Mouse (Mus musculus) CD4-positive, CD25-positive, alpha-beta regulatory T cell, adult 2 months (primary cell): ENCODE data around the gene Rps6ka2.

ENCODE experiments used
- DNase-seq: peaks from one replicate; pipeline ENCODE4 v3.0.0-alpha.2; 2012; ENCODE audit warnings: low read depth, low spot score

Rps6ka2 gene

GRCm38 (mm10) chr17:7219044-7219718 lies 49.3 kb downstream of the Rps6ka2 start:
- peak; percentile 29 for DNase-seq

GRCm38 (mm10) chr17:7221310-7221709 lies 51.4 kb downstream of the Rps6ka2 start:
- DNase-seq: no peak

DNA sequence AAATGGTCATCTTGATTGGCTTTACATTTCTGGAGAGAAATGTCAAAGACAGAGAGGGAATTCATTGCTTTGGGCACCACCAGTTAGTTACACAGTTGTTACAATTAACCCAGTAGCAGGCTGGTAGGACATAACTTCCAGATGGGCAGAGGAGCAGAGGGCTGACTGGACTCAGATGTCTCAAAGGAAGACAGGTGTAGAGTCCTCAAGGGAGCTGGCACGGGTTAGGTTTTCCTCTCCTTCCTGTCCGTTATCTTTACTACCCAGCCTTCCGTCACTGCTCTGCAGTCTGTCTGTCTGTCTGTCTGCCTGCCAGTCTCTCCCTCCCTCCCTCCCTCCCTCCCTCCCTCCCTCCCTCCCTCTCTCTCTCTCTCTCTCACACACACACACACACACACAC lies 52.3 kb downstream of the Rps6ka2 start:
- no peak for DNase-seq

DNA sequence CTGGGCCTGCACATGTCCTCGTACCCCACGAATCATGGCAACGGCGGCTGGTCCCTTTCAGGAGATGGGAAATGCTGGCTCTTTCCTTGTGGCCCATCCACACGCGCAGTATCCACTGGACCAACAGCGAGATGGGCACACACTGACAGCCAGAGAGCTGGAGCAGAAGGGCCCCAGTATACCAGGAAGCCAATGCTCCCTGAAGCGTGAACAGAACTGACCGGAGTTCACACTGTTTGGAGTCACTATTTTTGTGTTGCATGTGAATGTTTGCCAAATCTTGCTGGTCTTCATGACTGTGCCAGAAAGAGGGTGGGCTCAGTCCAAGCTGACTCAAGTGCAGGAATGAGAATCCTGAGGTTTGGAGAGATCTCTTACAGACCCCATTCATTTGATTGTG lies 58.6 kb downstream of the Rps6ka2 start:
- no peak for DNase-seq

DNA sequence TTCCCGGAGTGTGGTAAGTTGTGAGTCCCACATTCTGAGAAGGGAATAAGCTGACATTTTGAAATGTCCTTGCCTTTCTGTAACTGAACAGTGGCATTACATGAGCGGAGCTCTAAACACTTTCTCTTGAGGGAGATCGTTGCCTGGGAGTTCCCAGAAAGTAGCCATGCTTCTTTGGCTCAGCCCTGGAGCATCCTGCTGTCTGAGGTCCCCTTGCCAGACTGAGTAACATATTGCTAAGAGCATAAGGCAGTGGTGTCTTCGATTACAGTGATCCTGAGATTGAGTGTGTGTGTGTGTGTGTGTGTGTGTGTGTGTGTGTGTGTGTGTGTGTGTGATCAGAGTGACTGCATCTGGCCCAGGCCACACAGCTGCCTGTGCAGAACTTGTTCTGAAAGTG lies 61.4 kb downstream of the Rps6ka2 start:
- DNase-seq: no peak

- DNase-seq: no peak
These were observed 61.9 kb downstream of the Rps6ka2 start for GRCm38 (mm10) chr17:7231790-7232189.

DNA sequence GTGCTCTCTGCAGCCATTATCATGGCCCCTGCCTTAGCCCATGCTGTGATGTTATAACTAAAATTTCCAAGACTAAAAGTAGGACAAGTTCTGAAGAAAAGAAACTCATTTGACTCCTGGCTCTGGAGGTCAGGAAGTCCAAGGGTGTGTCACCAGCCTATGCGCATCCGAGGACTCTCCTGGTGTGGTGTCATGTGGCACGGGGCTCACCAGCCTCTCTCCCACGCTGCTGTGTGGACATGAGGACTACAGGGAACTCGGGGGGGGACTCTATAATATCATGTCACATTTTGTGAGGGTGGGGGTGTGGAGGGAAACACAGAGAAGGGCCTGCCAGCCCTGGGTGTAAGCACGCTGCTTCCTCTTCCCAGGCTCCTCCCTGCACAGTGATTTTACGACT lies 62.5 kb downstream of the Rps6ka2 start:
- no peak for DNase-seq

DNA sequence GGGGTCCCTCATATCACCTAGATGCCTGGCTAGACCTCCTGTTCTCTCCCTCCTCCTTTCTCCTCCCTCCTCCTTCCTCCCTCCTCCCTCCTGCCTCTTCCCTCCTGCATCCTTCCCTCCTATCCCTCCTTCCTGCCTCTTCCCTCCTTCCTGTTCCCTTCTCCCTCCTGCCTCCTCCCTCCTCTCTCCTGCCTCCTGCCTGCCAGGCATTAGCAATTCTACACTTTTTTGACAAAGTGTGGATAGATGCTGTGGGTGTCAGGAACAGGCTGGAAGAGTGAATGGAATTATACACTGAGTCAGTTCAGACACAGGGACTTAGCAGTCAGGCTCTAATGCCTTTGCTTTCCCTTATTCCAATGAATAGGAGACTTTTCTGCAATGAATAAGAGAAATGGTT lies 63.3 kb downstream of the Rps6ka2 start:
- DNase-seq: no peak

DNA sequence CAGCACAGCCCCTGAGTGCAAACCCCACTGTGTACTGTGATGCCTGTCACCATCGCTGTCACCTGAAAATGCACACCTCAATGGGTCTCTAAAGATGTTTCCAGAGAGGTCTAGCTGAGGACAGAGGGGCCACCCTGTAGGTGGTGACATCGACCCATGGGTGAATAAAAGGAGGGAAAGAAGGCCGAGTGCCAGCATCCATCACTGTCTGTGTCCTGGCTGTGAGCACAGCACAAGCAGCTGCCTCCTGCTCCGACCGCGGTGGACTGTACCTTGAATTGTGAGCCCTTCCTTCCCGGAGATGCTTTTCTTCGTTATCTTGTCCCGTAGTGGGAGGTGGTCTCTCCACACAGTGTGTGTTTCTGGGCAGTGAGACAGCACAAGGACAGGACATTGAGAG lies 67.8 kb downstream of the Rps6ka2 start:
- no peak for DNase-seq

GRCm38 (mm10) chr17:7238766-7239165 lies 68.9 kb downstream of the Rps6ka2 start:
- DNase-seq: peak; percentile 22

DNA sequence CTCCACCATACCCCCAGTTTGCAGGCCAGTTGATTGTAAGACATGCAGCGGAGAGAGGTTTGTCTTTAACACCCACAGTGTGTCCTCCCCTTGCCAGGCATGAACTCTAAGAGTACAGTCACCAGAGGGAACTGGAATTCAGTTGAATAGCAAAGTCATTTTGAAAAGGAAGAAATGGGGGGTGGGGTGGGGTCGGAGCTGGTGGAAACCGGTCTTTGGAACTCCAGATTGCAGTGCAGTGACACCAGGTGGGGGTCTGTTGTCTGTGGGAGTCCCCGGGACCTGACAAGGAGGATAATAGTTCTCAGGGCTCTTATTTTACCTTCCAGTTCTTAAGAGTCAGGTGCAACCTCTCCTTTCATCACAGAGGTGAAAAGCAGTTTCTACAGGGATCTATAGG lies 70.6 kb downstream of the Rps6ka2 start:
- no peak for DNase-seq

GRCm38 (mm10) chr17:7245078-7245477 lies 75.2 kb downstream of the Rps6ka2 start:
- DNase-seq: no peak

DNA sequence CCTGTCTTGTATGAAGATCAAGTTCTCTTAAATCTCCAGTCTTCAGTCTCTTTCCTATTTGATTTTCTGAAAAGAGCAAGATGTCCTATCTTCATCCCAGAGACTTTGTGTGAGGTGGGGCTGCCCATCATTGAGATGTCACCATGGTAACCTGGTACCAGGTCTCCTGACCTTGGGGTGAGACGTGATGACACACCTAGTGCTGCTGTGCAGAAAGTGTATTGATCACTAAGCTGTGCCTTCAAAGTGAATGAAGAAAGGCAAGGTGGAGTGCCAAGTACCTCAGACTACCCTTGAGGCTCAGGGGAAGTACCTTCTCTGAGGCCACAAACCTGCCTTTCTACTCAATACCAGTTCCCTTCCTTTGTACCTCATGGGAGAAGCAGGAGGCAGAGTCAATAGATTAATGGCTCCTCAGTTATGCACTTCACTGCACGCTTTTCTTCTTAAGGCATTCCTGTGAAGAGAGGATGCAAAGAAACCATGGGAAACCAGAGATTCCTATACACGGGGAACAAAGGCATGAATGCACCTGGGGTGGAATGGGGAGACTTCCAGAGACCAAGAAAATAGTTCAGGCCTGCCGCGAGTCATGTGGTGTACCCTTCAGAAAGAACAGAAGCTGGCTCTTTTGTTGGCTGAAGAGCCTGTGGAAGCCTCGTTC lies 77.1 kb downstream of the Rps6ka2 start:
- no peak for DNase-seq

DNA sequence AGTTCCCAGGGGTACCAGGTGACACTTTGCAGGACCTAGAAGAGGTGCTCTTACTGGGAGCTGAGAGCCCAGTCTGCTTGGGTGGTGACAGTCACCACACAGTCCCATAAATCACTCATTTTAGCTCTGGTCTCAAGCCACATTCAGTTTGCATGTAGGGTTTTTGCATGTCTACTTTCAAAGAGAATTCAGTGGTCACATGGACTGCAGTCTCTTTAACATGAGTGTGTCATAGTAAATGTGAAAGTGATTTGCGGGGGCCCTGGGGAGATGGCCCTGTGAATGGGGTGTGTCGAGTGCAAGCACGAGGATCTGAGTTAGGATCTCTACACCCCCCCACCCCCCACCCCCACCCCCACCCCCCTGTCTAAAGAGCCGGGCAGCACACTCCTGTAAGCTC lies 80.5 kb downstream of the Rps6ka2 start:
- no peak for DNase-seq

DNA sequence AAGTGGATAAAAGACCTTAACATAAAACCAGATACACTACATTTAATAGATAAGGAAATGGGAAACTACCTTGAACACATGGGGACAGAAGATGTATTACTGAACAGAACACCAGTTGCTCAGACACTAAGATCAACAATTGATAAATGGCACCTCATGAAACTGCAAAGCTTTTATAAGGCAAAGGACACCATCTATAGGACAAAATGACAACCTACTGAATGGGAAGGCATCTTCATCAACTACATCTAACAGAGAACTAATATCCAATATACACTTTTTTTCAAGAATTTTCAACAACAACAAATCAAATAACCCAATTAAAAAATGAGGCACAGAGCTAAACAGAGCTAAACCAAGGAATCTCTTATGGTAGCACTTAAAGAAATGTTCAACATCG lies 87.3 kb downstream of the Rps6ka2 start:
- DNase-seq: peak; percentile 14

- no peak for DNase-seq
These were observed 88.9 kb downstream of the Rps6ka2 start for GRCm38 (mm10) chr17:7258748-7259359.

DNA sequence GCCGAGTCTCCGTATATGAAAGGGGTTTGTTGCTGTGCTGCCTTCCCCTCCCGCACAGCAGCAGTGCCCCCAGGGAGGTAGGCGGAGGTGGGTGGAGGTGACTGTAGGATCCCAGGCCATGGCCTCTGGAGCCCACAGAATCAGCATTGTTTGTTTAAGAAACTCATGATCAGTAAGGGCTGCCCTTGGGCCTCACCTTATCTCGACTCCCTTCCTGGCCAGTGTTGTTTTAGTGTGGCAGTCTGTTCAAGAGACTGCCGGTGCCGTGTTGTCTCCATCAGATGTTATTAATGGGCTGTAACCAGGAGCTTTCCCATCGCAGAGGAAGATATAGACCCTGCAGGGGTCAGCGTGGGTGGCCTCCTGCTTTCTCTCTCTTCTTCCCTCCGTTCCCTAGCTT lies 90.4 kb downstream of the Rps6ka2 start:
- DNase-seq: no peak

DNA sequence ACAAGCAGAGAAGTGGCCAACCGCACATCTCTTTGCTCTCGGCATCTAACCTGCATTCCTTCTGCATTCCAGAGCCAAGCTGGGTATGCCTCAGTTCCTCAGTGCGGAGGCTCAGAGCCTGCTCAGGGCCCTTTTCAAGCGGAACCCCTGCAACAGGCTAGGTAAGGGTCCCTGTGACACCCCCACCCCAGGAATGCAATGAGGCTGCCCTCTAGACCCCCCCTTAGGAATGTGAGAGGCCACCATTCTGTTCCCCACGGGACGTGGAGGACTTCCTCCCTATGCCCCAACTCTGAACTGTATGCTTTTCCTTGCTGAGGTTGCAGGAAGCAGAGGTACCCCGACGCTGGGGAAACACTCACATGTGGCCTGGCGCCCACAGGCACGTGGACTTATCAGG lies 92.1 kb downstream of the Rps6ka2 start:
- no peak for DNase-seq

GRCm38 (mm10) chr17:7262620-7263019 lies 92.7 kb downstream of the Rps6ka2 start:
- DNase-seq: no peak

- no peak for DNase-seq
These were observed 94.7 kb downstream of the Rps6ka2 start for GRCm38 (mm10) chr17:7264610-7265009.

DNA sequence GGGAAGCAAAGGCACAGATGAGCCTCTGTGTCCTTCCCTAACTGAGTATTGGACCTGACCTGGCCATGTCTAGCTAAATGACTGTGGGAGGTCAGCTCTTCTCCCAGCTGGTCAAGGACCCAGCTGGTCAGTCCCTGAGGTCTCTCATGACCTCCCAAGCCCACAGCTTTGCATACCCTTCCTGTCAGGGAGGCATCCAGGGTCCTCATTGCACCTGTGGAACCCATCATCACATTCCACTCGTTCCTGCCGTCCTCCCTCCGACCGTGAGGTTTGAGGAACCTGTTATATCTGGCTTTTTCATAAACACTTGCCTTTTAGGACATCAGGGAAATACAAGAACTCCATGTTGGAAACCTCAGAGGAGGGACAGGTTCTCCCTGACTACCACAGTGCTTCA lies 95.4 kb downstream of the Rps6ka2 start:
- DNase-seq: no peak

DNA sequence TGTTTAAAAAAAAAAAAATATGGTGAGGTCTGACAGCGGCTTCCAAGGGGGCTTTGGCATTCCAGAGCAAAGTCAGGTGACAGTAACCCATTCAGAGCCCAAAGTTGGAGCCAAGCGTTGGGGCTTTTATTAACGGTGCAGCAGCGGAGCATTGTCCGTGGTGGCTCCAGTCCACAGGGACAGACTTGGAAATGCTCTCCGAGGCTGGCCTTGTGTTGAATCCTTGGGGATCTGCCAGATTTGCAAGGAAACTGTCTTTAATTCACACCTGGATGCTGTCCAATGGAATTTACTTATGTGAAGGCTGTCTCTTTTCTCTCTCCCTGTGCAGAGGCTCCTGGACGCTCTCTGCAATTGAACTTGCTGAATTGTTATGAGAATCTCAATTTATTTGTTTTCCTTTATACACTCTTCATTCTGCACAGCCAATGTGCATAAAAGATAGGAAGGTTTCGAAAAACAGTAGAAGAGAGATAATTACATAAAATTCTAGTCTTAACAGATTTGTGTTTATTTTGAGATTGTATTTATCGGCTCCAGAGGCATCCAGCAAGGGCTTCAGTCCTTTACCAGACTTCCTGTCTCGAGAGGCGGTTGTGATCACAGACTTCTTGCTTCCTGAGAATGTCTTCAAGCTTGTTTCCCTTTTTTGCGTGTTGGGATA lies 95.9 kb downstream of the Rps6ka2 start:
- DNase-seq: no peak

GRCm38 (mm10) chr17:7267843-7268242 lies 97.9 kb downstream of the Rps6ka2 start:
- no peak for DNase-seq
